Mouse (Mus musculus) embryo, embryonic 11.5 days (tissue): ENCODE measurements at regions not wholly inside any gene's neighbourhood (a gene's known extent, or its start where the extent isn't known, plus 50 kb on each side); places are given as distances from the start of the nearest gene placed in this dataset.

Experiments
- DNase-seq: peaks from one replicate; pipeline ENCODE4 v3.0.0-alpha.2; 2012; ENCODE audit warnings: low read depth, low spot score

GRCm38 (mm10) chr7:67814861-67815260 lies 55.3 kb upstream of the Synm start:
- DNase-seq = no peak
